Comparison of ENCODE assay signal across 8 mouse cellular contexts in genomic region chr4:148591171-148591630, GRCm38 (mm10). TPM values are rescaled to one million over a fixed set of nuclear protein-coding genes. Genes with fewer than 3 reads are reported as not detected.
A peak's percentile ranks its signal among the peaks of the same experiment; 100 is the strongest.
DNase-seq lines count a peak whose midpoint lies in the region; ATAC-seq and TF ChIP-seq lines count a peak whose summit lies in the region.

Gene Srm (plus strand): TSS chr4:148591503.

- TF ChIP-seq POLR2A in brain, embryonic 14.5 days (IDR thresholded peaks at IDR 0.05; ENCODE audit: borderline replicate concordance, extremely low read depth, insufficient read depth, insufficient read length, poor library complexity, severe bottlenecking): peak; percentile 57; the same call in 1 of the 2 replicates

- H3K4me1 ChIP-seq in erythroblast, embryonic 14.5 days (ENCODE audit: control insufficient read depth): peaks cover 26% of the 10 kb centered on the region
- peaks cover 7% of the 10 kb centered on the region for H3K4me1 ChIP-seq in heart, embryonic 11.5 days (ENCODE audit: control insufficient read depth, insufficient read depth, low read length)
- 0 out of 2 replicates have a peak, but pooled peaks cover 7% of the 10 kb centered on the region for H3K4me1 ChIP-seq in kidney, postnatal 0 days (replicated peaks; ENCODE audit: insufficient read depth, low read length)
- H3K4me1 ChIP-seq in liver, embryonic 11.5 days (replicated peaks; ENCODE audit: control insufficient read depth, insufficient read depth, low read length): peaks cover 22% of the 10 kb centered on the region
- peaks cover 6% of the 10 kb centered on the region for H3K4me1 ChIP-seq in stomach, embryonic 14.5 days (ENCODE audit: control insufficient read depth, insufficient read depth, low read length)

- H3K27ac ChIP-seq in heart, embryonic 11.5 days (ENCODE audit: low read depth, low read length): peak within 1 kb of the TSS; percentile 68; the same call in 1 of the 2 replicates
- H3K27ac ChIP-seq in kidney, postnatal 0 days: peak within 1 kb of the TSS; percentile 36; the same call in 1 of the 2 replicates
- H3K27ac ChIP-seq in liver, embryonic 11.5 days (ENCODE audit: low read depth, low read length): peak within 1 kb of the TSS; percentile 79
- peak within 1 kb of the TSS; percentile 63; the same call in 1 of the 2 replicates for H3K27ac ChIP-seq in stomach, embryonic 14.5 days (ENCODE audit: low read length)

- DNase-seq in brain, embryonic 14.5 days (ENCODE audit: low read depth): peak; percentile 99
- DNase-seq in kidney, postnatal 0 days (ENCODE audit: low spot score): peak; percentile 99
- peak; percentile 94 for DNase-seq in liver, embryonic 11.5 days (ENCODE audit: low spot score)
- peak; percentile 95 for DNase-seq in naive thymus-derived CD4-positive, alpha-beta T cell, adult 2 months (ENCODE audit: low read depth)

- H3K36me3 ChIP-seq in C2C12 (ENCODE audit: control insufficient read depth, insufficient read depth): peaks cover 37% of the 10 kb centered on the region
- peaks cover 33% of the 10 kb centered on the region for H3K36me3 ChIP-seq in erythroblast, embryonic 14.5 days (ENCODE audit: control insufficient read depth)
- H3K36me3 ChIP-seq in heart, embryonic 11.5 days (ENCODE audit: control insufficient read depth, insufficient read depth, low read length): peaks cover 24% of the 10 kb centered on the region
- H3K36me3 ChIP-seq in kidney, postnatal 0 days (ENCODE audit: insufficient read depth, low read length): peaks cover 24% of the 10 kb centered on the region
- H3K36me3 ChIP-seq in liver, embryonic 11.5 days (ENCODE audit: control insufficient read depth, insufficient read depth, low read length): peaks cover 31% of the 10 kb centered on the region
- H3K36me3 ChIP-seq in stomach, embryonic 14.5 days (ENCODE audit: control insufficient read depth, insufficient read depth, low read length): peaks cover 32% of the 10 kb centered on the region

- peak within 1 kb of the TSS; percentile 95 for H3K4me2 ChIP-seq in heart, embryonic 11.5 days
- peak within 1 kb of the TSS; percentile 88 for H3K4me2 ChIP-seq in kidney, postnatal 0 days (ENCODE audit: low read length)
- H3K4me2 ChIP-seq in liver, embryonic 11.5 days: peak within 1 kb of the TSS; percentile 90
- H3K4me2 ChIP-seq in stomach, embryonic 14.5 days (replicated peaks; ENCODE audit: low read depth, low read length): peak within 1 kb of the TSS; percentile 61

- H3K27me3 ChIP-seq in C2C12 (ENCODE audit: control insufficient read depth, insufficient read depth, insufficient read length): no peaks in the 10 kb centered on the region
- H3K27me3 ChIP-seq in erythroblast, embryonic 14.5 days (ENCODE audit: control insufficient read depth): no peaks in the 10 kb centered on the region
- no peaks in the 10 kb centered on the region for H3K27me3 ChIP-seq in heart, embryonic 11.5 days (ENCODE audit: control insufficient read depth, insufficient read depth, low read length)
- H3K27me3 ChIP-seq in kidney, postnatal 0 days (ENCODE audit: insufficient read depth, low read length): no peaks in the 10 kb centered on the region; the same call in 1 of the 2 replicates
- H3K27me3 ChIP-seq in liver, embryonic 11.5 days (replicated peaks; ENCODE audit: control insufficient read depth, insufficient read depth, low read length): no peaks in the 10 kb centered on the region
- H3K27me3 ChIP-seq in stomach, embryonic 14.5 days (ENCODE audit: control insufficient read depth, insufficient read depth, low read length): no peaks in the 10 kb centered on the region

- no peak for TF ChIP-seq CTCF in C2C12 (IDR thresholded peaks at IDR 0.05; ENCODE audit: control insufficient read depth, insufficient read depth, insufficient read length)
- TF ChIP-seq CTCF in brain, embryonic 14.5 days (IDR thresholded peaks at IDR 0.05; ENCODE audit: borderline replicate concordance, extremely low read depth, insufficient read depth, insufficient read length): no peak
- TF ChIP-seq CTCF in kidney, postnatal 0 days (IDR thresholded peaks at IDR 0.05; ENCODE audit: low read depth): no peak

- H3K9me3 ChIP-seq in erythroblast, embryonic 14.5 days (ENCODE audit: control insufficient read depth, low read length): no peaks in the 10 kb centered on the region
- no peaks in the 10 kb centered on the region for H3K9me3 ChIP-seq in heart, embryonic 11.5 days (replicated peaks; ENCODE audit: control insufficient read depth, low read length)
- no peaks in the 10 kb centered on the region for H3K9me3 ChIP-seq in kidney, postnatal 0 days (replicated peaks; ENCODE audit: low read length)
- no peaks in the 10 kb centered on the region for H3K9me3 ChIP-seq in liver, embryonic 11.5 days (ENCODE audit: control insufficient read depth, low read length)
- no peaks in the 10 kb centered on the region for H3K9me3 ChIP-seq in stomach, embryonic 14.5 days (ENCODE audit: control insufficient read depth, low read depth, low read length)

- H3K79me3 ChIP-seq in C2C12 (ENCODE audit: low read depth): peaks cover 26% of the 10 kb centered on the region

- H3ac ChIP-seq in C2C12 (ENCODE audit: control insufficient read depth, insufficient read length, low read depth): peak within 1 kb of the TSS; percentile 89

- peak; percentile 99 for ATAC-seq in heart, embryonic 11.5 days (replicated peaks; ENCODE audit: insufficient number of reproducible peaks, low FRiP score, low TSS enrichment)
- ATAC-seq in kidney, postnatal 0 days (replicated peaks; ENCODE audit: low FRiP score, low read depth): peak; percentile 99
- ATAC-seq in liver, embryonic 11.5 days (replicated peaks; ENCODE audit: low FRiP score): peak; percentile 98
- peak; percentile 99 for ATAC-seq in stomach, embryonic 14.5 days (ENCODE audit: insufficient number of reproducible peaks, insufficient read depth, low FRiP score, low read depth)

- peak within 1 kb of the TSS; percentile 87 for H3K9ac ChIP-seq in heart, embryonic 11.5 days (ENCODE audit: low read depth, low read length)
- H3K9ac ChIP-seq in kidney, postnatal 0 days (ENCODE audit: low read depth, low read length): peak within 1 kb of the TSS; percentile 69
- peak within 1 kb of the TSS; percentile 94 for H3K9ac ChIP-seq in liver, embryonic 11.5 days (ENCODE audit: low read depth, low read length)
- peak within 1 kb of the TSS; percentile 81 for H3K9ac ChIP-seq in stomach, embryonic 14.5 days (replicated peaks; ENCODE audit: low read depth, low read length)

- H3K79me2 ChIP-seq in C2C12 (ENCODE audit: control insufficient read depth, insufficient read depth): peaks cover 47% of the 10 kb centered on the region

- H3K4me3 ChIP-seq in C2C12 (ENCODE audit: insufficient read depth, poor library complexity, severe bottlenecking): peak within 1 kb of the TSS; percentile 87
- peak within 1 kb of the TSS; percentile 79 for H3K4me3 ChIP-seq in erythroblast, embryonic 14.5 days (replicated peaks)
- peak within 1 kb of the TSS; percentile 96 for H3K4me3 ChIP-seq in heart, embryonic 11.5 days (ENCODE audit: low read depth, low read length)
- H3K4me3 ChIP-seq in kidney, postnatal 0 days (replicated peaks; ENCODE audit: low read depth, low read length): peak within 1 kb of the TSS; percentile 88
- H3K4me3 ChIP-seq in liver, embryonic 11.5 days (ENCODE audit: low read depth, low read length): peak within 1 kb of the TSS; percentile 96
- peak within 1 kb of the TSS; percentile 94 for H3K4me3 ChIP-seq in stomach, embryonic 14.5 days (ENCODE audit: low read depth, low read length)

- WGBS in heart, embryonic 11.5 days (ENCODE audit: insufficient replicate concordance): under 1% methylated on average over 48 of the region's 50 CpGs
- WGBS in kidney, postnatal 0 days: under 1% methylated on average over 48 of the region's 50 CpGs
- WGBS in liver, embryonic 11.5 days: under 1% methylated on average over 47 of the region's 50 CpGs
- 0% methylated on average over 48 of the region's 50 CpGs for WGBS in stomach, embryonic 14.5 days

TF ChIP-seq in C2C12, 6 proteins besides CTCF, POLR2A, EP300 and RAD21:
- TF ChIP-seq MAX (IDR thresholded peaks at IDR 0.05): peak; percentile 91
- TF ChIP-seq MYOG (IDR thresholded peaks at IDR 0.05; ENCODE audit: control insufficient read depth, extremely low read depth, insufficient read length): no peak
- no peak for TF ChIP-seq FOSL1 (IDR thresholded peaks at IDR 0.05; ENCODE audit: insufficient read depth, low read length, poor library complexity, severe bottlenecking)
- no peak for TF ChIP-seq CEBPB (IDR thresholded peaks at IDR 0.05; ENCODE audit: low read depth)
- peak; percentile 60 for TF ChIP-seq USF1 (IDR thresholded peaks at IDR 0.05; ENCODE audit: low read depth)
- TF ChIP-seq MYOD1 (IDR thresholded peaks at IDR 0.05; ENCODE audit: control insufficient read depth, insufficient read length, low read depth): no peak

RNA-seq across cellular contexts. Expression of gene Srm, which starts in this region (rescaled TPM):
- polyA plus RNA-seq in C2C12 (2012; fragmentation: generic; extraction: Trizol): 282 TPM
- 96.7 and 108 TPM in 2 replicates for polyA plus RNA-seq in brain, embryonic 14.5 days (2012; rRNA removed)
- 3.4 and 4.3 TPM in 2 replicates for polyA plus RNA-seq in erythroblast, embryonic 14.5 days (2012)
- 129 and 155 TPM in 2 replicates for polyA plus RNA-seq in heart, embryonic 11.5 days (2014; fragmentation: Nextera tagmentation; extraction: Ambion mirVana)
- polyA plus RNA-seq in kidney, postnatal 0 days (2015; fragmentation: Nextera tagmentation; extraction: Ambion mirVana): 122 and 125 TPM in 2 replicates
- polyA plus RNA-seq in liver, embryonic 11.5 days (2014; fragmentation: Nextera tagmentation; extraction: Ambion mirVana): 510 and 529 TPM in 2 replicates
- 197 and 201 TPM in 2 replicates for polyA plus RNA-seq in stomach, embryonic 14.5 days (2014; fragmentation: Nextera tagmentation; extraction: Ambion mirVana)

Comparison
In these comparisons a context has a peak if more than half of its experiments do, and no peak if none do; other contexts are left out.
1. Peak in every context shown above with its lines: DNase-seq, ATAC-seq, H3K4me3 ChIP-seq and H3K27ac ChIP-seq.
2. RNA of gene Srm (polyA plus RNA-seq): 510 to 529 TPM in liver, embryonic 11.5 days, 282 TPM in C2C12 (single experiment), 197 to 201 TPM in stomach, embryonic 14.5 days, 129 to 155 TPM in heart, embryonic 11.5 days, 122 to 125 TPM in kidney, postnatal 0 days and 96.7 to 108 TPM in brain, embryonic 14.5 days; 3.4 to 4.3 TPM in erythroblast, embryonic 14.5 days; every median in the first group is over 10 times any median in the second.